Mouse (Mus musculus): ENCODE results near the gene Cfap161. TPM values are rescaled to one million over a fixed set of nuclear protein-coding genes. Genes with fewer than 3 reads are reported as not detected.

Cfap161 gene
- polyA plus RNA-seq, 2 experiments: 0.08 TPM; not detected in 1

GRCm38 (mm10) chr7:83811461-83811860 is 16.8 kb upstream of the Cfap161 start:
- H3K36me3 ChIP-seq (replicated peaks; ENCODE audit: control insufficient read depth, insufficient read depth, low read depth): no peaks in the 10 kb centered on the region
- DNase-seq (ENCODE audit: low read depth in 3 of 3, low spot score in 3 of 3): no peak
- no peaks in the 10 kb centered on the region for H3K9me3 ChIP-seq (ENCODE audit: control insufficient read depth, low read length)
- no peak overlapping the region for H3K9ac ChIP-seq (replicated peaks)
- H3K27ac ChIP-seq: no peak overlapping the region
- H3K4me1 ChIP-seq (replicated peaks; ENCODE audit: control insufficient read depth in 2 of 2, insufficient read depth in 2 of 2, low read length in 1 of 2): peaks cover 0 to 19% of the 10 kb centered on the region in 2 experiments; a peak in 2 of 4 replicates
- H3K4me3 ChIP-seq (ENCODE audit: insufficient read depth in 1 of 2, low read depth in 2 of 2, low read length in 2 of 2): no peak overlapping the region
- TF ChIP-seq EP300 (IDR thresholded peaks at IDR 0.05; ENCODE audit: low read depth) (no peak), CTCF (IDR thresholded peaks at IDR 0.05; ENCODE audit: low read depth) (no peak)
- ATAC-seq (ENCODE audit: insufficient read depth): no peak
- H3K4me2 ChIP-seq (ENCODE audit: low read depth): no peak overlapping the region
- 70% methylated on average over 4 of the region's 4 CpGs for WGBS (ENCODE audit: insufficient replicate concordance)
- no peaks in the 10 kb centered on the region for H3K27me3 ChIP-seq (ENCODE audit: control insufficient read depth, insufficient read depth, low read length)

- no peak overlapping the region for H3K9ac ChIP-seq (replicated peaks)
- no peak overlapping the region for H3K27ac ChIP-seq
- peaks cover 0 to 19% of the 10 kb centered on the region in 2 experiments; a peak in 2 of 4 replicates for H3K4me1 ChIP-seq (replicated peaks; ENCODE audit: control insufficient read depth in 2 of 2, insufficient read depth in 2 of 2, low read length in 1 of 2)
- H3K9me3 ChIP-seq (ENCODE audit: control insufficient read depth, low read length): no peaks in the 10 kb centered on the region
- DNase-seq (ENCODE audit: low read depth in 3 of 3, low spot score in 3 of 3): no peak
- TF ChIP-seq EP300 (IDR thresholded peaks at IDR 0.05; ENCODE audit: low read depth): no peak
- no peak for TF ChIP-seq CTCF (IDR thresholded peaks at IDR 0.05; ENCODE audit: low read depth)
- WGBS (ENCODE audit: insufficient replicate concordance): 12% methylated on average over 15 of the region's 15 CpGs
- H3K36me3 ChIP-seq (replicated peaks; ENCODE audit: control insufficient read depth, insufficient read depth, low read depth): no peaks in the 10 kb centered on the region
- no peaks in the 10 kb centered on the region for H3K27me3 ChIP-seq (ENCODE audit: control insufficient read depth, insufficient read depth, low read length)
- no peak overlapping the region for H3K4me2 ChIP-seq (ENCODE audit: low read depth)
- ATAC-seq (ENCODE audit: insufficient read depth): peak; percentile 33; the same call in 1 of the 2 replicates
- H3K4me3 ChIP-seq (ENCODE audit: insufficient read depth in 1 of 2, low read depth in 2 of 2, low read length in 2 of 2): no peak overlapping the region
These were observed 15.7 kb upstream of the Cfap161 start for GRCm38 (mm10) chr7:83810141-83811100.

- DNase-seq (ENCODE audit: low read depth in 3 of 3, low spot score in 3 of 3) (peak in 1 of 3 experiments; percentile 5), ATAC-seq (ENCODE audit: insufficient read depth) (no peak)
- no peak for TF ChIP-seq EP300 (IDR thresholded peaks at IDR 0.05; ENCODE audit: low read depth)
- TF ChIP-seq CTCF (IDR thresholded peaks at IDR 0.05; ENCODE audit: low read depth): no peak
- no peak overlapping the region for H3K9ac ChIP-seq (replicated peaks)
- no peak overlapping the region for H3K4me3 ChIP-seq (ENCODE audit: insufficient read depth in 1 of 2, low read depth in 2 of 2, low read length in 2 of 2)
- H3K4me1 ChIP-seq (replicated peaks; ENCODE audit: control insufficient read depth in 2 of 2, insufficient read depth in 2 of 2, low read length in 1 of 2): peaks cover 0 to 19% of the 10 kb centered on the region in 2 experiments; a peak in 2 of 4 replicates
- H3K27me3 ChIP-seq (ENCODE audit: control insufficient read depth, insufficient read depth, low read length): no peaks in the 10 kb centered on the region
- H3K9me3 ChIP-seq (ENCODE audit: control insufficient read depth, low read length): no peaks in the 10 kb centered on the region
- H3K27ac ChIP-seq: no peak overlapping the region
- H3K36me3 ChIP-seq (replicated peaks; ENCODE audit: control insufficient read depth, insufficient read depth, low read depth): no peaks in the 10 kb centered on the region
- WGBS (ENCODE audit: insufficient replicate concordance): 5% methylated on average over 3 of the region's 3 CpGs
- H3K4me2 ChIP-seq (ENCODE audit: low read depth): no peak overlapping the region
These were observed 15.0 kb upstream of the Cfap161 start for GRCm38 (mm10) chr7:83809715-83810114.

GRCm38 (mm10) chr7:83809060-83809459 is 14.4 kb upstream of the Cfap161 start:
- TF ChIP-seq CTCF (IDR thresholded peaks at IDR 0.05; ENCODE audit: low read depth): no peak
- no peak for TF ChIP-seq EP300 (IDR thresholded peaks at IDR 0.05; ENCODE audit: low read depth)
- no peak for DNase-seq (ENCODE audit: low read depth in 3 of 3, low spot score in 3 of 3)
- H3K4me3 ChIP-seq (ENCODE audit: insufficient read depth in 1 of 2, low read depth in 2 of 2, low read length in 2 of 2): no peak overlapping the region
- H3K9me3 ChIP-seq (ENCODE audit: control insufficient read depth, low read length): no peaks in the 10 kb centered on the region
- H3K4me1 ChIP-seq (replicated peaks; ENCODE audit: control insufficient read depth in 2 of 2, insufficient read depth in 2 of 2, low read length in 1 of 2): peaks cover 0 to 18% of the 10 kb centered on the region in 2 experiments; a peak in 2 of 4 replicates
- H3K36me3 ChIP-seq (replicated peaks; ENCODE audit: control insufficient read depth, insufficient read depth, low read depth): no peaks in the 10 kb centered on the region
- no peaks in the 10 kb centered on the region for H3K27me3 ChIP-seq (ENCODE audit: control insufficient read depth, insufficient read depth, low read length)
- whole genome bisulfite sequencing (ENCODE audit: insufficient replicate concordance): 41% methylated on average over 6 of the region's 6 CpGs
- no peak for ATAC-seq (ENCODE audit: insufficient read depth)
- no peak overlapping the region for H3K9ac ChIP-seq (replicated peaks)
- no peak overlapping the region for H3K27ac ChIP-seq
- H3K4me2 ChIP-seq (ENCODE audit: low read depth): no peak overlapping the region

GRCm38 (mm10) chr7:83806934-83807333 is 12.3 kb upstream of the Cfap161 start:
- no peak overlapping the region for H3K4me3 ChIP-seq (ENCODE audit: insufficient read depth in 1 of 2, low read depth in 2 of 2, low read length in 2 of 2)
- no peak for TF ChIP-seq CTCF (IDR thresholded peaks at IDR 0.05; ENCODE audit: low read depth)
- 34% methylated on average over 6 of the region's 6 CpGs for WGBS (ENCODE audit: insufficient replicate concordance)
- H3K27ac ChIP-seq: no peak overlapping the region
- H3K4me2 ChIP-seq (ENCODE audit: low read depth): no peak overlapping the region
- H3K9me3 ChIP-seq (ENCODE audit: control insufficient read depth, low read length): no peaks in the 10 kb centered on the region
- H3K36me3 ChIP-seq (replicated peaks; ENCODE audit: control insufficient read depth, insufficient read depth, low read depth): no peaks in the 10 kb centered on the region
- ATAC-seq (ENCODE audit: insufficient read depth) (no peak), DNase-seq (ENCODE audit: low read depth in 3 of 3, low spot score in 3 of 3) (no peak)
- H3K9ac ChIP-seq (replicated peaks): no peak overlapping the region
- peaks cover 0 to 13% of the 10 kb centered on the region in 2 experiments; a peak in 2 of 4 replicates for H3K4me1 ChIP-seq (replicated peaks; ENCODE audit: control insufficient read depth in 2 of 2, insufficient read depth in 2 of 2, low read length in 1 of 2)
- H3K27me3 ChIP-seq (ENCODE audit: control insufficient read depth, insufficient read depth, low read length): no peaks in the 10 kb centered on the region

Data from liver, embryonic 14.5 days (tissue).